Mouse (Mus musculus) Patski (cell line): ENCODE measurements around the gene Tipin. TPM values are rescaled to one million over a fixed set of nuclear protein-coding genes. Genes with fewer than 3 reads are reported as not detected.
A peak's percentile ranks its signal among the peaks of the same experiment; 100 is the strongest.
"Not testable (repeated sequence)": the region's sequence is repeated elsewhere in the genome, so short reads cannot be mapped to it uniquely, and the experiment has no call there.

ENCODE experiments used
- ATAC-seq: fragments of 100-300 bp; one replicate; pipeline ENCODE4 v1.8.0; 2021
- CTCF ChIA-PET: fragments of 350-600 bp; sonication (Branson Sonifier 250); formaldehyde crosslinking; loops from one replicate; lab custom pipeline; 2022; ENCODE audit warnings: inconsistent platforms; lab: Charles Lee
- POLR2A ChIA-PET: fragments of 350-600 bp; sonication (Branson Sonifier 250); formaldehyde crosslinking; loops from one replicate; lab custom pipeline; 2022; ENCODE audit warnings: antibody characterized with exemption, inconsistent platforms; lab: Charles Lee
- DNase-seq: peaks from one replicate; pipeline ENCODE4 v3.0.0-alpha.2; 2011; ENCODE audit warnings: low read depth, low spot score
- H3K27me3 ChIP-seq: fragments of 371-371 bp; one replicate; pipeline ENCODE4 v1.5.1; 2021
- CTCF ChIP-seq: fragments of 100-300 bp; IDR thresholded peaks from one replicate; pipeline ENCODE4 v1.5.1; 2021
- in situ Hi-C: fragments of 300-500 bp; cut with MboI; formaldehyde crosslinking; loops from 3 replicates; pipeline ENCODE4 v1.11.1; 2018; ENCODE audit warnings: low pct_unique_long_range_greater_than_20kb, mixed read lengths
- polyA plus RNA-seq: library from polyadenylated mRNA; unstranded; gene quantifications from one replicate; pipeline ENCODE4 v1.2.3, GENCODE M21; 2021

Gene Tipin
- polyA plus RNA-seq, 1 experiment from 2014 or later: 50.2 TPM

DNA sequence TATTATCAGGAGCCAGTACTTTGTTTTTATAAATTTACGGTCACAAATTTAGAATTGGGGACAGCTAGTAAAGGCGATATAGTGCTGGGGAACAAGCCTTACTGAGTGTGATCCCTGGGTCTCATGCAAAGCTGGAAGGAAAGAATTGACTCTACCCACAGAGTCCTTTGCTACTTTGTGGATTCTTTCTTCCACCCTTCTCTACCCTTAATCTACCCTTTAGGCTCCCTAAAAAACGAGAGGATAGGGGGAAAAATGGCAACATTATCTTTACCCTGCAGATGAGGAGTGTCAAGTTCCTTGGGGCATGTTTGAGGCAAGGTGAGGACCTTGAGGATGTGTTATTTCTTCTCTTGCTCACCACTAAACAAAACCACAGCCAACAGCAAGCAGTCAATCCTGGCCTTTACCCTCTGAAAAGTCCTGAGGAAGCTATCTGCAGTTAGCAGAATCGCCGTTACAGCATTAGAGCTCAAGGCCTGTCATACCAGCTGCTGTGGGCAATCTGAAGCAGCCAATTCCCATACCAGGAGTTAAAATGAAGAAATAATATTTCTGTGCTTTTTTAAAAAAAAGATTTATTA is 1.1 kb downstream of the Tipin start:
- in situ Hi-C loops: no loop called here
- ChIA-PET CTCF (no interaction called here), POLR2A (no interaction called here)
- H3K27me3 ChIP-seq: no peaks in the 10 kb centered on the region
- ATAC-seq (no peak), DNase-seq (no peak)
- TF ChIP-seq CTCF: no peak

DNA sequence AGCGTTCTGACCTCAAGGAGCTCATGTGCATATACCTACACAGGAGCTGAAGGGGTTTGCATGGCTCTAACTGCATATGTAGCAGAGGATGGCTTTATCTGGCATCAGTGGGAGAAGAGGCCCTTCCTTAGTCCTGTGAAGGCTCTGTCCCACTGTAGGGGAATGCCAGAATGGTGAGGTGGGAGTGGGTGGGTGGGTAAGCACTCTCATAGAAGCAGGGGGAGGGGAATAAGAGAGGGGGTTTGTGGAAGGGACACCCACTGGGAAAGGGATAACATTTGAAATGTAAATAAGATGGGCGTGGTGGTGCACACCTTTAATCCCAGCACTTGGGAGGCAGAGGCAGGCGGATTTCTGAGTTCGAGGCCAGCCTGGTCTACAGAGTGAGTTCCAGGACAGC is 21.7 kb downstream of the Tipin start:
- in situ Hi-C loops, ATAC-seq, H3K27me3 ChIP-seq, POLR2A ChIA-PET, CTCF ChIA-PET, DNase-seq: not testable (repeated sequence)

DNA sequence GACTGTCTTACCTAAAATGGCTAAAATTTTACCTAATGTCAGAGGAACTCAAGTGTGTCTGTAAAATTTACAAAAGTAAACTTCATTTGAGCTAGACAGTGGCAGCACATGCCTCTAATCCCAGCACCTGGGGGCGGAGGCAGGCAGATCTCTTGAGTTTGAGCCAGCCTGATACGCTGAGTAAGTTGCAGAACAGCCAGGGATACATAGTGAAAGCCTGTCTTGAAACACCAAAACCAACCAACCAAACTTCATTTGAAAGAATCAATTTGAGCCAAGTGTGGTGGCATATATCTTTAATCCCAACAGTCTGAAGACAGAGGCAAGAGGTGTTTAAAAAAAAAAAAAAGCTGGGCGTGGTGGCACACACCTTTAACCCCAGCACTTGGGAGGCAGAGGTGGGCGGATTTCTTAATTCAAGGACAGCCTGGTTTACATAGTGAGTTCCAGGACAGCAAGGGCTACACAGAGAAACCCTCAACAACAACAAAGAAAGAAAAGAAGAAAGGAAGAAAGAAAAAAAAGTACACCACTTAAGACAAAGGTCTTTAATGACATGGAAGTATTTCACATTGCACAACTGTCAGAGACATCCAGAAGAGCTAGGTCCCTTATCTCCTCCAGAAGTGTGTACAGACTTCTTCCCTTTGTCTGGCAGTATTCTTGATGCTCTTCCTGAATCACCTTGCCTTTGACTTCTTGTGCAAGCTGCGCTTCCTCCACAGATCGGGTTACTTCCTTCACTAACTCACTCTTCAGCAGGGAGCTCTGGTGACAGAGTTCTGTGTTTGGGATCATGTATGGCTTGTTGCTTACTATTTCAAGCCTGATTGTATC is 25.3 kb downstream of the Tipin start:
- CTCF ChIA-PET: interaction anchor here (1.2 kb wide), 1 partner anchor 565 kb away, joined by 3 read pairs; no protein-coding TSS in a partner anchor
- POLR2A ChIA-PET: interaction anchor here (0.6 to 0.9 kb wide), 2 partner anchors 15 to 139 kb away, joined by 3 to 4 read pairs; no protein-coding TSS in a partner anchor
- H3K27me3 ChIP-seq: no peaks in the 10 kb centered on the region
- no peak for TF ChIP-seq CTCF
- in situ Hi-C loops: no loop called here
- ATAC-seq (no peak), DNase-seq (no peak)

DNA sequence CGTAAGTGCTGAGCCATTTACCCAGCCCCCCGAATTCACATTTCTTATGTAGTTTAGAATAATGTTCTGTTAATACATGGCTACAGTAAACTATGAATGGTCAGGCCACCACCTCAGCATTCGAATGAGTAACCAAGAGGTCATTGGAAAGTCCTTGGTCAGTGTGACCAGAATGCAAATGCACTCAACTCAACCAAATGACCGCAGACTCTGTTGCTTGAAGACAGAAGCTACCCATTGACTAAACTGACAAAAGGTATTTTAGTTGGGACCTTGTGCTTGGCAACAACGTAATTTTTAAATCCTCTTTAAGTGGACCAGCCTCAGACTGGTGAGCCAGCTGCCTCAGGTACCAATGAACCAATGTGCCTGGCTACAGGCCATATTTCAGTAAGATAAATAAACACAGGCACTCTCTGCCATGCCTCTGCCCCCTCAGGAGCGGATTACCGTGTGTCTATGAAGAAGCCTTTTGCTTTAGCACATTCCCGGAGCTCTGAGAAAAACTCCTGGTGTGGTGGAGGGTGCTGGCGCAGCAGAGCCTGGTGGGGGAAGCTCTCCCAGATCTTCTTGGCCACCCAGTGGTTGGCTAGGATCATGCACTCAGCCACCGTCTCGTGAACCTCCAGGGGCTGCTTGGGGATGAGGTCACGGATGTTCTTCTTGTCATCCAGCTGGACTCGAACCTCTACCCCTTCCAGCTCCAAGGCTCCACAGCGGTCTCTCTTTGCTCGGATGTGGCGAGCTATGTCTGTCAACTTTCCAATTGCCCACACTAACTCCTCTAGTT is 29.8 kb downstream of the Tipin start:
- no peak for DNase-seq
- peak; percentile 21 for TF ChIP-seq CTCF

DNA sequence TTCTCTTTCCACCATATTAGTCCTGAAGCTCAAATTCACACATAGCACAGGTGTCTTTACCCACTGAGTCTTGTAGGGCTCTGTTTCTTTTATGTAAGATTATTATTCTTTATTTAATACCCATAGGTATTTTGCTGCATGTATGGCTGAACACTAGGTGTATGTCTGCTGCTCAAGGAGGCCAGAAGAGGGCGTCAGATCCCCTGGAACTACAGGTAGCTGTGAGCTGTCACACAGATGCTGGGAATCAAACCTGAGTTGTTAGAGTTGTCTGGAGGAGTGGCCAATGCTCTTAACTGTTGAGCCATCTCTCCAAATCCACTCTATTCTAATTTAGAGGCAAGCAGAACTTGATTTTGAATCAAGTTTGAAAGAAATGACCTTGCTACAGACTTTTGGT is 30.7 kb downstream of the Tipin start:
- no peak for TF ChIP-seq CTCF
- ChIA-PET POLR2A (interaction anchor here (0.8 kb wide), 1 partner anchor 17 kb away, joined by 3 read pairs; no protein-coding TSS in a partner anchor), CTCF (no interaction called here)
- no peaks in the 10 kb centered on the region for H3K27me3 ChIP-seq
- DNase-seq (no peak), ATAC-seq (no peak)
- in situ Hi-C loops: no loop called here

More for the DNA sequence above, 29.8 kb downstream of the Tipin start:
- in situ Hi-C loops: no loop called here
- CTCF ChIA-PET: no interaction called here
- ATAC-seq: no peak
- H3K27me3 ChIP-seq: no peaks in the 10 kb centered on the region
- POLR2A ChIA-PET: interaction anchor here (0.8 kb wide), 1 partner anchor 16 kb away, joined by 3 read pairs; no protein-coding TSS in a partner anchor

DNA sequence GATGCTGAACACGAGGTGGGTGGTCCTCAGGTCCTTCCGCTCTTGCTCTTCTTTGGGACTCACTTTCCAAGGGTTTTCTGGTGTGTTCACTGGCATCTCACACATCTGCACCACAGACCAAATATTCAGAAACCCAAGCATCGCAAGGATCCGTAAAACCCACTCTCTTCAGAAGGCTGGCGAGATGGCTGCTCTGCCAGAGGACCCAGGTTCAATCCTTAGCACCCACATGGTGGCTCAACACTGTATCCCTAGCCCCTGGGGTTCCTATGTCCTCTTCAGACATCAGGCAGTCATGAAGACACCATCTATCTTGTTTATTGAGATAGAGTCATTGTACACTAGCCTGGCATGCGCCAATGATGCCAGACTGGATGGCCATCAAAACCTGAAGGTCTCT is 33.3 kb downstream of the Tipin start:
- no peak for ATAC-seq
- no peaks in the 10 kb centered on the region for H3K27me3 ChIP-seq
- DNase-seq: no peak
- in situ Hi-C loops: no loop called here
- ChIA-PET POLR2A (no interaction called here), CTCF (no interaction called here)
- no peak for TF ChIP-seq CTCF

DNA sequence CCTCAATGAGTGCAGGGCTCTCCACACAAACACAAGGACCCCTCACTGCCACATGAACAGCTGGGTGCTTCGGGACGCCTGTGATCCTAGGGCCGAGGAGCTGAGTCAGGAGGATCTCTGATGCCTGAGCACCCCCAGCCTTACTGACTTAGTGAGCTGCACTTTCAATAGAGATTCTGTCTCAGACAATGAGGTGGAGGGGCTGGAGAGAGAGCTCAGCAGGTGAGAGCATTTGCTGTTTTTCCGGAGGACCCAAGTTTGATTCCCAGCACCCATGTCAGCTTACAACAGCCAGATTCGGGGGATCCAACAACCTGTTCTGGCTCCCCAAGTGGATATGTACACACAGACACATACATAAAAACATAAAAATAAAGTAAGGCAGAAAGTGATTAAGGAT is 35.6 kb downstream of the Tipin start:
- H3K27me3 ChIP-seq: no peaks in the 10 kb centered on the region
- TF ChIP-seq CTCF: no peak
- DNase-seq: no peak
- POLR2A ChIA-PET: no interaction called here
- ATAC-seq: no peak
- in situ Hi-C loops: no loop called here
- CTCF ChIA-PET: no interaction called here

DNA sequence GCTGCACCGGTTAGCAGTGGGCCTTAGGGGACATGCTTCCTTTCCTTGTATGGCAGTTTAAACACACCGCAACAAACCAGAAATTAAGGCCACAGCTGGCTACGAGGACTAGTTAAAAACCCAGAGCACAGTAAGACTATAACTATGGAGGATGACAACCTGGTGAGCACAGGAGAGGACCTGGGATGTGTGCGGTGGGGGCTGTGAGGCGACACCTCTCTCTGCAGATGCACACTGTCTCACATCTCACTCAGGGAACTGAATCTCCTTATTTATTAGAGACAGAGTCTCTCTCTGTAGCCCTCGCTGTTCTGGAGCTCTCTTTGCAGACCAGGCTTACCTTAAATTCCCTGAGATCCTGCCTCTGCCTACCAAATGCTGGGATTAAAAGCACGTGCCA is 42.6 kb downstream of the Tipin start:
- ATAC-seq (no peak), DNase-seq (no peak)
- CTCF ChIA-PET: interaction anchor here (1.7 kb wide), 1 partner anchor 22 kb away, joined by 3 read pairs; no protein-coding TSS in a partner anchor
- in situ Hi-C loops: no loop called here
- H3K27me3 ChIP-seq: no peaks in the 10 kb centered on the region
- POLR2A ChIA-PET: no interaction called here
- TF ChIP-seq CTCF: no peak

DNA sequence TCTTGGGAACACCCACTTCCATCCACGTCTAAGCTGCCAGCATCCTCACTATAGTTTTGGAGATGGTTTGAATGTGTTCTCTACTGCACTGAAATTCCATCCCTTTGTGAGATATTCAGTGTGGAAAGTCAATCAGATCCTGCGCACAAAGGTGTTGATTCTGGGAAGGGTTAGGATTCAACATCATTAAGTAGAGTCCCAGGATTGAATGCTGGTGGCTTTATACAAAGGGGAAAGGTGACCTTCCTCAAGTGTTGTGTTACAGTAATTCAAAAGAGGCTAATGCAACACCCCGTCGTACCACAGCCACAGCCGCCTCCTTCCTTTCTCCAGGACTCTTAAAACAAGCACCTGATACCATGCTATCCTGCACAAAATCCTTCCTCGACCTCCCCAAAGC is 54.4 kb downstream of the Tipin start:
- ChIA-PET POLR2A (no interaction called here), CTCF (no interaction called here)
- DNase-seq: no peak
- no peak for TF ChIP-seq CTCF
- in situ Hi-C loops: loop anchor here (25.0 kb wide), 1 partner anchor 601 kb away; no protein-coding TSS in a partner anchor
- H3K27me3 ChIP-seq: no peaks in the 10 kb centered on the region
- ATAC-seq: no peak

DNA sequence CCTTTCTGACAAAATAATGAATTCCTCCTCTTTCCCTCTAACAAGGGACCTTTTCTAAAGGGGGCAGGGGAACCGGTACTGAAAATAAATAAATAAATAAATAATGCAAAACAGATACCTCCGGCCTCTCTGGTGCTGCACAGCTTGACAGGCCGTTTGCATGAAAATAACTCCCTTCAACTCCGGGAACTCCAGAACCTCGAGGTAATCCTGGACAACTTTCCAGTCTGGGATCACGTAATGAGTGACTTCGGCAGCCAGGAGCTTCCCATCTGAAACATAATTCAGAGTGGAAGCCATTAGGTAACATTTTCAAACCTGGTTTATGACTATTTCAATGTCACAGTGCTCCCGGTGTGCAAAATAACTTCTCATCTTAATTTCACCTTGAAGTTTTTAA is 58.0 kb downstream of the Tipin start:
- no peak for ATAC-seq
- no peak for TF ChIP-seq CTCF
- in situ Hi-C loops: loop anchor here (25.0 kb wide), 1 partner anchor 598 kb away; no protein-coding TSS in a partner anchor
- H3K27me3 ChIP-seq: no peaks in the 10 kb centered on the region
- CTCF ChIA-PET: no interaction called here
- POLR2A ChIA-PET: no interaction called here
- no peak for DNase-seq
